Mouse (Mus musculus) cerebellum, adult 2 months (tissue): ENCODE results near the gene Hamp2. TPM values are rescaled to one million over a fixed set of nuclear protein-coding genes. Genes with fewer than 3 reads are reported as not detected.
A peak's percentile ranks its signal among the peaks of the same experiment; 100 is the strongest.

Source experiments
- DNase-seq, 2 experiments: peaks; one replicate each; pipeline ENCODE4 v3.0.0; 2021
- H3K27ac ChIP-seq: fragments of 200-500 bp; 2 replicates; pipeline ENCODE4 v1.5.1; 2012; ENCODE audit warnings: low read length, control low read depth, inconsistent platforms; ENCODE audit not compliant: insufficient read depth
- H3K27me3 ChIP-seq: fragments of 200-500 bp; 2 replicates; pipeline ENCODE4 v1.6.1; 2012; ENCODE audit warnings: inconsistent platforms, mild to moderate bottlenecking, low read length, moderate library complexity; ENCODE audit not compliant: control insufficient read depth, insufficient read depth
- H3K4me1 ChIP-seq: fragments of 200-500 bp; 2 replicates; pipeline ENCODE4 v1.6.1; 2011; ENCODE audit warnings: low read length; ENCODE audit not compliant: control insufficient read depth, insufficient read depth
- H3K4me3 ChIP-seq: fragments of 200-500 bp; replicated peaks from 2 replicates; pipeline ENCODE3; 2011; ENCODE audit warnings: mild to moderate bottlenecking, low read depth, low read length, control low read depth; ENCODE audit not compliant: insufficient read depth
- CTCF ChIP-seq: fragments of 200-500 bp; IDR thresholded peaks from 2 replicates; pipeline ENCODE4 v1.5.1; 2011; ENCODE audit warnings: low read depth, mild to moderate bottlenecking, control low read depth, low read length, moderate library complexity, borderline replicate concordance; ENCODE audit not compliant: insufficient read depth
- POLR2A ChIP-seq: fragments of 200-500 bp; IDR thresholded peaks from 2 replicates; pipeline ENCODE4 v1.6.1; 2011; ENCODE audit warnings: low read length, control low read depth, borderline replicate concordance; ENCODE audit not compliant: insufficient read depth
- WGBS: fragments of 180-500 bp; shearing (Covaris S2); methylation state at CpG from one replicate; pipeline ENCODE4 v1.1.7; 2018; 5-methylcytosine and 5-hydroxymethylcytosine counted together
- polyA plus RNA-seq: library from polyadenylated mRNA; depleted of rRNA; stranded (reverse); fragments of >200 nt; gene quantifications from 2 replicates; pipeline ENCODE4 v1.2.3, GENCODE M21; 2012

Gene Hamp2
- polyA plus RNA-seq, 1 experiment: not detected

GRCm38 (mm10) chr7:30920217-30920616, 4.3 kb downstream of the Hamp2 start:
- TF ChIP-seq POLR2A (no peak), CTCF (no peak)

DNA sequence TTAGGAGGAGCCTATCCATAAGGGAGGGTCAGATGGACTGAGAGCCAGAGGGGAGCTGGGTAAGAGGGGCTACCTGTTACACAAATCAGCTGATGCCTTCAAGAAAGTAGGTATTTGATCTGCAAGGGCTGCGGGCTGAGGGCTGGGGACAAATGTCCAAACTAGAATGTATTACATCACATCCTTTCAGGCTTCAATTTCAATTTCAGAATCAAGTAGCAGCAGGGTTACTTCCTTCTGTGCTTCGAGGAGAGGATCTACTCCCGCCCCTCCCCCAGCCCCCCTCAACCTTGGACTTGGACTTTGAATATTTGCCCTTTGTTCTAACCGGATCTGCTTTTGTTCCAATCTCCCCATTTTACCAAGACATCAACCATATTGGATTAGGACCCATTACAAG, 7.3 kb downstream of the Hamp2 start:
- 50% methylated on average over 4 of the region's 4 CpGs for WGBS
- Histone ChIP-seq H3K27ac (peak overlapping the region; percentile 63; the same call in 1 of the 2 replicates), H3K4me1 (no peaks in the 10 kb centered on the region), H3K27me3 (no peaks in the 10 kb centered on the region), H3K4me3 (no peak overlapping the region)
- no peak for DNase-seq
- TF ChIP-seq POLR2A (no peak), CTCF (no peak)

More at GRCm38 (mm10) chr7:30920217-30920616, 4.3 kb downstream of the Hamp2 start:
- no peak for DNase-seq
- Histone ChIP-seq H3K4me3 (no peak overlapping the region), H3K4me1 (no peaks in the 10 kb centered on the region), H3K27ac (no peak overlapping the region), H3K27me3 (no peaks in the 10 kb centered on the region)
- WGBS: 74% methylated on average over 3 of the region's 3 CpGs

- peak in 1 of 2 experiments; percentile 15 for DNase-seq
- WGBS: 22% methylated on average over 6 of the region's 6 CpGs
- Histone ChIP-seq H3K4me3 (no peak overlapping the region), H3K27me3 (no peaks in the 10 kb centered on the region), H3K4me1 (no peaks in the 10 kb centered on the region), H3K27ac (peak overlapping the region; percentile 63; the same call in 1 of the 2 replicates)
- TF ChIP-seq CTCF (no peak), POLR2A (no peak)
These were observed 7.8 kb downstream of the Hamp2 start for GRCm38 (mm10) chr7:30916713-30917112.

GRCm38 (mm10) chr7:30914732-30915131, 9.7 kb downstream of the Hamp2 start, which contains the start of gene Mag:
Gene Mag (minus strand): TSS chr7:30914873.
- Histone ChIP-seq H3K4me1 (no peaks in the 10 kb centered on the region), H3K4me3 (peak within 1 kb of the TSS; percentile 34)

DNA sequence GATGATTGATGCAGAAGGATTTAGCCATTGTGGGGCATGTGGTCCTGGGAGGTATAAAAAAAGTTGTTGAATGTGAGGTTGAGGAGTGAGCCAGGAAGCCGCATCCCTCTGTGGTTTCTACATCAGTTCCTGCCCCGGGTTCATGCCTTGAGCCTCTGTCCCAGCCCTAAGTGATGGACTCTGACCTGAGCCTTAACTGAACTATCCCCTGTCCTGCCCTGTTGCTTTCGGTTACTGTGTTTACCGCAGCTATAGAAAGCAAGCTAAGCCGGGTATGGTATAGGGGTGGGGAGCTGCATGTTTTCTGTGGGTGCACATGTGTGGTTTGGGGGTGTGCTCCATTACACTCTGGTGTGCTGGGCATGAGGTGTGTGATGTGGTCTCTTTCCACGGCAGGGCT, 14.7 kb downstream of the Hamp2 start:
- H3K4me1 ChIP-seq: no peaks in the 10 kb centered on the region

More at GRCm38 (mm10) chr7:30914732-30915131, 9.7 kb downstream of the Hamp2 start, which contains the start of gene Mag:
- 55% methylated on average over 8 of the region's 8 CpGs for WGBS
- Histone ChIP-seq H3K27me3 (no peaks in the 10 kb centered on the region), H3K27ac (peak within 1 kb of the TSS; percentile 70; the same call in 1 of the 2 replicates)
- peak in 1 of 2 experiments; percentile 31 for DNase-seq
- TF ChIP-seq CTCF (no peak), POLR2A (no peak)

GRCm38 (mm10) chr7:30908992-30909431, 15.5 kb downstream of the Hamp2 start:
- H3K4me1 ChIP-seq: no peaks in the 10 kb centered on the region
- TF ChIP-seq CTCF: no peak
- no peak for TF ChIP-seq POLR2A
- no peaks in the 10 kb centered on the region for H3K27me3 ChIP-seq
- WGBS: 31% methylated on average over 17 of the region's 17 CpGs
- no peak for DNase-seq
- H3K27ac ChIP-seq: no peak overlapping the region
- H3K4me3 ChIP-seq: no peak overlapping the region

More for the DNA sequence above, 14.7 kb downstream of the Hamp2 start:
- no peak for DNase-seq
- TF ChIP-seq CTCF (no peak), POLR2A (no peak)
- Histone ChIP-seq H3K27me3 (no peaks in the 10 kb centered on the region), H3K4me3 (no peak overlapping the region), H3K27ac (no peak overlapping the region)
- WGBS: 81% methylated on average over 6 of the region's 6 CpGs

DNA sequence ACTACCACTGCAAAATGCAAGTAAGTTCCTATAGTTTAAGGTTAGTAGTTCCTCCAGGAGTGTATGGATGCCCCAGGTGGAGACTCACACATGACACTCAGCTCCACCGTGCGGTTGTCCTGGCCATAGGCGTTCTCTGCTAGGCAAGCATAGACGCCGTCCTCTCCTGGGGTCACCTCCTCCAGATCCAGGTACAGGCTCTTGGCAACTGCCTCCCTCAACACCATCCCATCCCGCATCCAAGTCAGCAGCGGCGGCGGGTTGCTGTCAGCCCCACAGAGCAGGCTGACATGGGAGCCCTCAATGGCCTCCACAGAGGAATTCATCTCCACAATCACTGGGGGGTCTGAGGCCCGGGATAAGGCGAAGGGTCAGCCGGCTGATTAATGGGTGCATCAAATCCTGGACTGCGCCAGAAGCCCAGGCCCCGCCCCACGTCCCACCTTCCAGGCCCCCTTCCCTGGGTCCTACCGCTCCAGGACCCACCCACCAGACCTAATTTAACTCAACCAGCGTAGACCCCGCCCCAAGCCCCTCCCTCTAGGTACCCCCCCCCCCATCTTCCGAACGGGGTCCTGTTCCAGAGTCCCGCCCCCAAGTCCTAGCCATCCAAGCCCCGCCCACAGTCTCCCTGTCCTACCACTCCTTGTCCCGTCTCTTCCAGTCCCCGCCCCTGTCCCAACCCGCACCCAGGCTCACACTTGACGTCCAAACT, 16.0 kb downstream of the Hamp2 start:
- no peak for DNase-seq
- no peaks in the 10 kb centered on the region for H3K4me1 ChIP-seq
- H3K27me3 ChIP-seq: no peaks in the 10 kb centered on the region
- no peak for TF ChIP-seq CTCF
- no peak for TF ChIP-seq POLR2A
- H3K27ac ChIP-seq: no peak overlapping the region
- 4% methylated on average over 26 of the region's 26 CpGs for WGBS
- H3K4me3 ChIP-seq: no peak overlapping the region

DNA sequence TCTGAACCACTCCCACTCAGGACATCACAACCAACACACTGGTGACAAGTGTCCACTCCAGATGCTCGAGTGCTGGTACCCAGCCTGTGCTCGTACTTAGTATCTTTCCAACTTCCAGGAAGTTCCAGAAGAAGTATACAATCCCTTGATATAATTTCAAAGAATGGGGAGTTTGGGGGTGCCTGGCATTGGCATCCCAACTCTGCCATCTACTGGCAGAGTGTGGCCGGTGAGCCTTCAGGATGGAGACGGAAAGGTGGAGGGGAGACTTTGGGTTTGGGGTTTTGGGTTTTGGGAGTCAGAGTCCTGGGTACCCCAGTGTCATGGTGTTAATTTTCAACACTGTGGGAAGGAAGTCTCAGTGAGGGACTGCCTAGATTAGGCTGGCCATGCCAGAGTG, 20.4 kb downstream of the Hamp2 start:
- Histone ChIP-seq H3K27ac (no peak overlapping the region), H3K27me3 (no peaks in the 10 kb centered on the region), H3K4me3 (no peak overlapping the region), H3K4me1 (no peaks in the 10 kb centered on the region)
- TF ChIP-seq CTCF (peak; percentile 29; the same call in 1 of the 2 replicates), POLR2A (no peak)
- WGBS: 46% methylated on average over 4 of the region's 4 CpGs
- no peak for DNase-seq

GRCm38 (mm10) chr7:30895217-30895616, 29.3 kb downstream of the Hamp2 start:
- TF ChIP-seq POLR2A (no peak), CTCF (no peak)
- DNase-seq: no peak
- WGBS: 88% methylated on average over 3 of the region's 3 CpGs

More at GRCm38 (mm10) chr7:30895217-30895616, 29.3 kb downstream of the Hamp2 start:
- Histone ChIP-seq H3K27ac (no peak overlapping the region), H3K4me3 (no peak overlapping the region), H3K27me3 (no peaks in the 10 kb centered on the region), H3K4me1 (no peaks in the 10 kb centered on the region)
